Mouse (Mus musculus) erythroblast, embryonic 14.5 days (primary cell): ENCODE measurements around the gene Bdh2.

Source experiments
- GATA1 ChIP-seq: IDR thresholded peaks from 2 replicates; pipeline ENCODE4 v1.6.1; 2012; ENCODE audit warnings: low read length, inconsistent platforms, mixed read lengths
- TAL1 ChIP-seq: IDR thresholded peaks from 3 replicates; pipeline ENCODE4 v1.6.1; 2012; ENCODE audit warnings: low read length, inconsistent platforms, mixed read lengths

DNA sequence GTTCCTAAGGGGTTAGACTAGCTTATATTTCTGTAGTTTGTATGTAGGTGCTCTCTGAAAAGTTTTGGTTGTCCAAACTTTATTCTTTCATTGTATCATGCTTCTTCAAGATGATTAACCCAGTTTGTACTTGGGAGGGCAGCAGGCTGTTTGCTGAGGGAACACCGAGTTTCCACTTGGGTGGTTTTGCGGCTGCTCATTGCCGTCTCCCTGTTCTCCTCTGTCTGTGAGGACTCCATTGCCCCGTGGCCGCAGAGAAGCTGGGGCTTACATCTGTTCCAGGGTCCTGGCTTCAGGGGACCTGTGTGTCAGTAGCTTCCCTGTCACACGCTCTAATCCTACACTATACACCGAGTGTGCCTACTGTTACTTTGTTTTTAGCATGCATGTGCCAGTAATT, 20.8 kb upstream of the Bdh2 start:
- no peak for TF ChIP-seq GATA1
- TF ChIP-seq TAL1, result no peak
